Mouse (Mus musculus): ENCODE measurements at regions not wholly inside any gene's neighbourhood (a gene's known extent, or its start where the extent isn't known, plus 50 kb on each side); places are given as distances from the start of the nearest gene placed in this dataset.

GRCm38 (mm10) chr1:164689311-164689710 is 107.1 kb upstream of the Dpt start:
- H3K9ac ChIP-seq, result no peak overlapping the region
- no peaks in the 10 kb centered on the region for H3K9me3 ChIP-seq
- H3K27ac ChIP-seq (replicated peaks), result no peak overlapping the region
- no peak overlapping the region for H3K4me3 ChIP-seq
- H3K36me3 ChIP-seq, result no peaks in the 10 kb centered on the region
- H3K4me1 ChIP-seq (replicated peaks), result no peaks in the 10 kb centered on the region
- WGBS, result 84% methylated on average over 4 of the region's 4 CpGs
- ATAC-seq (ENCODE audit: low FRiP score, low read depth), result no peak
- H3K27me3 ChIP-seq, result no peaks in the 10 kb centered on the region
- no peak overlapping the region for H3K4me2 ChIP-seq

- no peak overlapping the region for H3K27ac ChIP-seq (replicated peaks)
- 71% methylated on average over 2 of the region's 2 CpGs for WGBS
- H3K27me3 ChIP-seq, result no peaks in the 10 kb centered on the region
- no peak for ATAC-seq (ENCODE audit: low FRiP score, low read depth)
- H3K4me2 ChIP-seq, result no peak overlapping the region
- no peak overlapping the region for H3K9ac ChIP-seq
- no peaks in the 10 kb centered on the region for H3K4me1 ChIP-seq (replicated peaks)
- H3K36me3 ChIP-seq, result no peaks in the 10 kb centered on the region
- no peaks in the 10 kb centered on the region for H3K9me3 ChIP-seq
- H3K4me3 ChIP-seq, result no peak overlapping the region
Observed at GRCm38 (mm10) chr1:164684437-164684836, 112.0 kb upstream of the Dpt start.

GRCm38 (mm10) chr1:164683788-164684187 is 112.7 kb upstream of the Dpt start:
- WGBS, result 91% methylated on average over 3 of the region's 3 CpGs

GRCm38 (mm10) chr1:164682867-164683599 is 113.4 kb upstream of the Dpt start:
- 88% methylated on average over 5 of the region's 5 CpGs for WGBS
- no peaks in the 10 kb centered on the region for H3K36me3 ChIP-seq
- H3K27ac ChIP-seq (replicated peaks), result no peak overlapping the region
- no peak overlapping the region for H3K4me3 ChIP-seq
- no peak overlapping the region for H3K4me2 ChIP-seq
- H3K27me3 ChIP-seq, result no peaks in the 10 kb centered on the region
- H3K4me1 ChIP-seq (replicated peaks), result no peaks in the 10 kb centered on the region
- H3K9ac ChIP-seq, result no peak overlapping the region
- ATAC-seq (ENCODE audit: low FRiP score, low read depth), result no peak
- no peaks in the 10 kb centered on the region for H3K9me3 ChIP-seq

More at GRCm38 (mm10) chr1:164683788-164684187, 112.7 kb upstream of the Dpt start:
- H3K36me3 ChIP-seq, result no peaks in the 10 kb centered on the region
- no peaks in the 10 kb centered on the region for H3K4me1 ChIP-seq (replicated peaks)
- H3K4me3 ChIP-seq, result no peak overlapping the region
- no peaks in the 10 kb centered on the region for H3K27me3 ChIP-seq
- no peak overlapping the region for H3K4me2 ChIP-seq
- no peaks in the 10 kb centered on the region for H3K9me3 ChIP-seq
- no peak for ATAC-seq (ENCODE audit: low FRiP score, low read depth)
- H3K27ac ChIP-seq (replicated peaks), result no peak overlapping the region
- H3K9ac ChIP-seq, result no peak overlapping the region

GRCm38 (mm10) chr1:164682426-164682825 is 114.0 kb upstream of the Dpt start:
- 89% methylated on average over 6 of the region's 6 CpGs for WGBS
- Histone ChIP-seq H3K36me3 (no peaks in the 10 kb centered on the region), H3K4me1 (replicated peaks) (no peaks in the 10 kb centered on the region), H3K4me2 (no peak overlapping the region), H3K9ac (no peak overlapping the region), H3K9me3 (no peaks in the 10 kb centered on the region), H3K27ac (replicated peaks) (no peak overlapping the region), H3K27me3 (no peaks in the 10 kb centered on the region), H3K4me3 (no peak overlapping the region)
- ATAC-seq (ENCODE audit: low FRiP score, low read depth), result no peak

- H3K27me3 ChIP-seq, result no peaks in the 10 kb centered on the region
- no peak overlapping the region for H3K27ac ChIP-seq (replicated peaks)
- ATAC-seq (ENCODE audit: low FRiP score, low read depth), result no peak
- no peaks in the 10 kb centered on the region for H3K4me1 ChIP-seq (replicated peaks)
- 63% methylated on average over 5 of the region's 5 CpGs for WGBS
- no peak overlapping the region for H3K9ac ChIP-seq
- no peak overlapping the region for H3K4me3 ChIP-seq
- no peak overlapping the region for H3K4me2 ChIP-seq
- no peaks in the 10 kb centered on the region for H3K36me3 ChIP-seq
- H3K9me3 ChIP-seq, result no peaks in the 10 kb centered on the region
Observed at GRCm38 (mm10) chr1:164681582-164681981, 114.9 kb upstream of the Dpt start.

GRCm38 (mm10) chr1:164678303-164678702 is 118.1 kb upstream of the Dpt start:
- no peak for ATAC-seq (ENCODE audit: low FRiP score, low read depth)
- Histone ChIP-seq H3K4me1 (replicated peaks) (no peaks in the 10 kb centered on the region), H3K27ac (replicated peaks) (no peak overlapping the region), H3K9me3 (no peaks in the 10 kb centered on the region), H3K36me3 (no peaks in the 10 kb centered on the region), H3K4me3 (no peak overlapping the region), H3K27me3 (no peaks in the 10 kb centered on the region), H3K4me2 (no peak overlapping the region), H3K9ac (no peak overlapping the region)
- 74% methylated on average over 3 of the region's 3 CpGs for WGBS

GRCm38 (mm10) chr1:164652244-164652643 is 144.2 kb upstream of the Dpt start:
- no peak overlapping the region for H3K4me3 ChIP-seq
- H3K27me3 ChIP-seq, result no peaks in the 10 kb centered on the region
- ATAC-seq (ENCODE audit: low FRiP score, low read depth), result no peak
- H3K9ac ChIP-seq, result no peak overlapping the region
- no peak overlapping the region for H3K4me2 ChIP-seq
- WGBS, result 95% methylated on average over 1 of the region's 1 CpGs
- H3K36me3 ChIP-seq, result no peaks in the 10 kb centered on the region
- no peaks in the 10 kb centered on the region for H3K4me1 ChIP-seq (replicated peaks)
- no peaks in the 10 kb centered on the region for H3K9me3 ChIP-seq
- H3K27ac ChIP-seq (replicated peaks), result no peak overlapping the region

GRCm38 (mm10) chr1:164637901-164638462 is 158.5 kb upstream of the Dpt start:
- Histone ChIP-seq H3K9ac (no peak overlapping the region), H3K36me3 (no peaks in the 10 kb centered on the region), H3K9me3 (no peaks in the 10 kb centered on the region), H3K27me3 (no peaks in the 10 kb centered on the region), H3K4me2 (no peak overlapping the region), H3K4me3 (no peak overlapping the region), H3K27ac (replicated peaks) (no peak overlapping the region), H3K4me1 (replicated peaks) (no peaks in the 10 kb centered on the region)
- 93% methylated on average over 7 of the region's 7 CpGs for WGBS
- no peak for ATAC-seq (ENCODE audit: low FRiP score, low read depth)

- no peak for ATAC-seq (ENCODE audit: low FRiP score, low read depth)
Observed at GRCm38 (mm10) chr1:164631679-164632078, 164.8 kb upstream of the Dpt start.

GRCm38 (mm10) chr1:164628840-164629239 is 167.6 kb upstream of the Dpt start:
- 81% methylated on average over 8 of the region's 8 CpGs for WGBS
- no peak for ATAC-seq (ENCODE audit: low FRiP score, low read depth)
- H3K4me3 ChIP-seq, result no peak overlapping the region
- H3K9ac ChIP-seq, result no peak overlapping the region
- H3K27ac ChIP-seq (replicated peaks), result no peak overlapping the region
- H3K9me3 ChIP-seq, result no peaks in the 10 kb centered on the region
- no peak overlapping the region for H3K4me2 ChIP-seq
- no peaks in the 10 kb centered on the region for H3K27me3 ChIP-seq
- no peaks in the 10 kb centered on the region for H3K36me3 ChIP-seq
- H3K4me1 ChIP-seq (replicated peaks), result no peaks in the 10 kb centered on the region

More at GRCm38 (mm10) chr1:164631679-164632078, 164.8 kb upstream of the Dpt start:
- Histone ChIP-seq H3K4me3 (no peak overlapping the region), H3K27me3 (no peaks in the 10 kb centered on the region), H3K4me2 (no peak overlapping the region), H3K27ac (replicated peaks) (no peak overlapping the region), H3K9ac (no peak overlapping the region), H3K9me3 (no peaks in the 10 kb centered on the region), H3K4me1 (replicated peaks) (no peaks in the 10 kb centered on the region), H3K36me3 (no peaks in the 10 kb centered on the region)
- 82% methylated on average over 6 of the region's 6 CpGs for WGBS

GRCm38 (mm10) chr1:164622946-164623345 is 164.8 kb upstream of the Atp1b1 start:
- H3K36me3 ChIP-seq, result no peaks in the 10 kb centered on the region
- no peak overlapping the region for H3K4me2 ChIP-seq
- ATAC-seq (ENCODE audit: low FRiP score, low read depth), result no peak
- H3K9me3 ChIP-seq, result no peaks in the 10 kb centered on the region
- no peak overlapping the region for H3K9ac ChIP-seq
- no peak overlapping the region for H3K4me3 ChIP-seq
- H3K4me1 ChIP-seq (replicated peaks), result no peaks in the 10 kb centered on the region
- H3K27me3 ChIP-seq, result no peaks in the 10 kb centered on the region
- no peak overlapping the region for H3K27ac ChIP-seq (replicated peaks)
- 97% methylated on average over 4 of the region's 4 CpGs for WGBS

- H3K36me3 ChIP-seq, result no peaks in the 10 kb centered on the region
- H3K27ac ChIP-seq (replicated peaks), result no peak overlapping the region
- ATAC-seq (ENCODE audit: low FRiP score, low read depth), result no peak
- no peak overlapping the region for H3K4me3 ChIP-seq
- H3K9me3 ChIP-seq, result no peaks in the 10 kb centered on the region
- WGBS, result 94% methylated on average over 3 of the region's 3 CpGs
- H3K4me2 ChIP-seq, result no peak overlapping the region
- no peaks in the 10 kb centered on the region for H3K4me1 ChIP-seq (replicated peaks)
- no peaks in the 10 kb centered on the region for H3K27me3 ChIP-seq
- no peak overlapping the region for H3K9ac ChIP-seq
Observed at GRCm38 (mm10) chr1:164622417-164622816, 164.3 kb upstream of the Atp1b1 start.
